Mouse (Mus musculus): ENCODE measurements around the gene Tfam. TPM values are rescaled to one million over a fixed set of nuclear protein-coding genes. Genes with fewer than 3 reads are reported as not detected.

Gene Tfam
- polyA plus RNA-seq, 1 experiment from 2014 or later: 114 TPM

- Histone ChIP-seq H3K4me3 (ENCODE audit: low read depth, low read length) (no peak overlapping the region), H3K27me3 (ENCODE audit: control insufficient read depth, insufficient read depth, low read length) (no peaks in the 10 kb centered on the region), H3K4me1 (ENCODE audit: control insufficient read depth, insufficient read depth, low read length) (no peaks in the 10 kb centered on the region), H3K27ac (replicated peaks; ENCODE audit: low read depth, low read length) (no peak overlapping the region), H3K9ac (ENCODE audit: low read length) (no peak overlapping the region), H3K36me3 (ENCODE audit: control insufficient read depth, insufficient read depth, low read length) (peaks cover 6% of the 10 kb centered on the region; the same call in 1 of the 2 replicates), H3K9me3 (ENCODE audit: control insufficient read depth, low read length) (no peaks in the 10 kb centered on the region; the same call in 1 of the 2 replicates), H3K4me2 (ENCODE audit: low read depth, severe bottlenecking) (no peak overlapping the region)
- ATAC-seq (ENCODE audit: insufficient number of reproducible peaks, low FRiP score, low TSS enrichment, low read depth) (peak; percentile 60; the same call in 1 of the 2 replicates), DNase-seq (ENCODE audit: low spot score) (peak; percentile 89)
- WGBS: 18% methylated on average over 8 of the region's 8 CpGs
Measured at GRCm38 (mm10) chr10:71218228-71218892, 19.7 kb downstream of the Tfam start.

GRCm38 (mm10) chr10:71215996-71216395, 22.1 kb downstream of the Tfam start:
- Histone ChIP-seq H3K9me3 (ENCODE audit: control insufficient read depth, low read length) (no peaks in the 10 kb centered on the region), H3K4me1 (ENCODE audit: control insufficient read depth, insufficient read depth, low read length) (no peaks in the 10 kb centered on the region), H3K27ac (replicated peaks; ENCODE audit: low read depth, low read length) (no peak overlapping the region), H3K36me3 (ENCODE audit: control insufficient read depth, insufficient read depth, low read length) (no peaks in the 10 kb centered on the region), H3K4me2 (ENCODE audit: low read depth, severe bottlenecking) (no peak overlapping the region), H3K9ac (ENCODE audit: low read length) (no peak overlapping the region), H3K27me3 (ENCODE audit: control insufficient read depth, insufficient read depth, low read length) (no peaks in the 10 kb centered on the region), H3K4me3 (ENCODE audit: low read depth, low read length) (no peak overlapping the region)
- WGBS: 82% methylated on average over 9 of the region's 9 CpGs
- no peak for ATAC-seq (ENCODE audit: insufficient number of reproducible peaks, low FRiP score, low TSS enrichment, low read depth)
- no peak for DNase-seq (ENCODE audit: low spot score)

GRCm38 (mm10) chr10:71201512-71201911, 36.6 kb downstream of the Tfam start:
- H3K27ac ChIP-seq (replicated peaks; ENCODE audit: low read depth, low read length): no peak overlapping the region
- no peaks in the 10 kb centered on the region for H3K27me3 ChIP-seq (ENCODE audit: control insufficient read depth, insufficient read depth, low read length)
- H3K9ac ChIP-seq (ENCODE audit: low read length): no peak overlapping the region
- H3K36me3 ChIP-seq (ENCODE audit: control insufficient read depth, insufficient read depth, low read length): no peaks in the 10 kb centered on the region
- no peaks in the 10 kb centered on the region for H3K9me3 ChIP-seq (ENCODE audit: control insufficient read depth, low read length)
- H3K4me3 ChIP-seq (ENCODE audit: low read depth, low read length): no peak overlapping the region
- WGBS: 98% methylated on average over 2 of the region's 2 CpGs
- no peak overlapping the region for H3K4me2 ChIP-seq (ENCODE audit: low read depth, severe bottlenecking)
- ATAC-seq (ENCODE audit: insufficient number of reproducible peaks, low FRiP score, low TSS enrichment, low read depth) (no peak), DNase-seq (ENCODE audit: low spot score) (no peak)
- H3K4me1 ChIP-seq (ENCODE audit: control insufficient read depth, insufficient read depth, low read length): no peaks in the 10 kb centered on the region

GRCm38 (mm10) chr10:71200964-71201363, 37.1 kb downstream of the Tfam start:
- Histone ChIP-seq H3K36me3 (ENCODE audit: control insufficient read depth, insufficient read depth, low read length) (no peaks in the 10 kb centered on the region), H3K4me2 (ENCODE audit: low read depth, severe bottlenecking) (no peak overlapping the region)
- 76% methylated on average over 5 of the region's 5 CpGs for WGBS

GRCm38 (mm10) chr10:71198676-71199075, 39.4 kb downstream of the Tfam start:
- Histone ChIP-seq H3K9me3 (ENCODE audit: control insufficient read depth, low read length) (no peaks in the 10 kb centered on the region), H3K9ac (ENCODE audit: low read length) (no peak overlapping the region), H3K4me3 (ENCODE audit: low read depth, low read length) (no peak overlapping the region), H3K4me1 (ENCODE audit: control insufficient read depth, insufficient read depth, low read length) (no peaks in the 10 kb centered on the region), H3K4me2 (ENCODE audit: low read depth, severe bottlenecking) (no peak overlapping the region), H3K27ac (replicated peaks; ENCODE audit: low read depth, low read length) (no peak overlapping the region), H3K27me3 (ENCODE audit: control insufficient read depth, insufficient read depth, low read length) (no peaks in the 10 kb centered on the region), H3K36me3 (ENCODE audit: control insufficient read depth, insufficient read depth, low read length) (no peaks in the 10 kb centered on the region)
- ATAC-seq (ENCODE audit: insufficient number of reproducible peaks, low FRiP score, low TSS enrichment, low read depth) (no peak), DNase-seq (ENCODE audit: low spot score) (no peak)
- WGBS: 89% methylated on average over 8 of the region's 8 CpGs

More at GRCm38 (mm10) chr10:71200964-71201363, 37.1 kb downstream of the Tfam start:
- Histone ChIP-seq H3K9me3 (ENCODE audit: control insufficient read depth, low read length) (no peaks in the 10 kb centered on the region), H3K4me3 (ENCODE audit: low read depth, low read length) (no peak overlapping the region), H3K27ac (replicated peaks; ENCODE audit: low read depth, low read length) (no peak overlapping the region), H3K27me3 (ENCODE audit: control insufficient read depth, insufficient read depth, low read length) (no peaks in the 10 kb centered on the region), H3K4me1 (ENCODE audit: control insufficient read depth, insufficient read depth, low read length) (no peaks in the 10 kb centered on the region), H3K9ac (ENCODE audit: low read length) (no peak overlapping the region)
- ATAC-seq (ENCODE audit: insufficient number of reproducible peaks, low FRiP score, low TSS enrichment, low read depth): no peak
- no peak for DNase-seq (ENCODE audit: low spot score)

GRCm38 (mm10) chr10:71197036-71197785, 40.9 kb downstream of the Tfam start:
- no peaks in the 10 kb centered on the region for H3K27me3 ChIP-seq (ENCODE audit: control insufficient read depth, insufficient read depth, low read length)
- H3K27ac ChIP-seq (replicated peaks; ENCODE audit: low read depth, low read length): no peak overlapping the region
- H3K9me3 ChIP-seq (ENCODE audit: control insufficient read depth, low read length): no peaks in the 10 kb centered on the region
- H3K4me1 ChIP-seq (ENCODE audit: control insufficient read depth, insufficient read depth, low read length): no peaks in the 10 kb centered on the region
- 71% methylated on average over 14 of the region's 14 CpGs for WGBS
- no peak for DNase-seq (ENCODE audit: low spot score)
- H3K4me3 ChIP-seq (ENCODE audit: low read depth, low read length): no peak overlapping the region
- H3K36me3 ChIP-seq (ENCODE audit: control insufficient read depth, insufficient read depth, low read length): no peaks in the 10 kb centered on the region
- no peak overlapping the region for H3K9ac ChIP-seq (ENCODE audit: low read length)
- no peak for ATAC-seq (ENCODE audit: insufficient number of reproducible peaks, low FRiP score, low TSS enrichment, low read depth)
- H3K4me2 ChIP-seq (ENCODE audit: low read depth, severe bottlenecking): no peak overlapping the region

GRCm38 (mm10) chr10:71195501-71195900, 42.6 kb downstream of the Tfam start:
- H3K36me3 ChIP-seq (ENCODE audit: control insufficient read depth, insufficient read depth, low read length): no peaks in the 10 kb centered on the region
- ATAC-seq (ENCODE audit: insufficient number of reproducible peaks, low FRiP score, low TSS enrichment, low read depth) (no peak), DNase-seq (ENCODE audit: low spot score) (no peak)
- no peaks in the 10 kb centered on the region for H3K9me3 ChIP-seq (ENCODE audit: control insufficient read depth, low read length)
- no peak overlapping the region for H3K4me3 ChIP-seq (ENCODE audit: low read depth, low read length)
- no peaks in the 10 kb centered on the region for H3K27me3 ChIP-seq (ENCODE audit: control insufficient read depth, insufficient read depth, low read length)
- no peak overlapping the region for H3K4me2 ChIP-seq (ENCODE audit: low read depth, severe bottlenecking)
- H3K4me1 ChIP-seq (ENCODE audit: control insufficient read depth, insufficient read depth, low read length): no peaks in the 10 kb centered on the region
- WGBS: 53% methylated on average over 9 of the region's 9 CpGs
- no peak overlapping the region for H3K9ac ChIP-seq (ENCODE audit: low read length)
- no peak overlapping the region for H3K27ac ChIP-seq (replicated peaks; ENCODE audit: low read depth, low read length)

GRCm38 (mm10) chr10:71194713-71195112, 43.4 kb downstream of the Tfam start:
- no peak for ATAC-seq (ENCODE audit: insufficient number of reproducible peaks, low FRiP score, low TSS enrichment, low read depth)
- H3K36me3 ChIP-seq (ENCODE audit: control insufficient read depth, insufficient read depth, low read length): no peaks in the 10 kb centered on the region
- H3K9me3 ChIP-seq (ENCODE audit: control insufficient read depth, low read length): no peaks in the 10 kb centered on the region
- no peak overlapping the region for H3K4me3 ChIP-seq (ENCODE audit: low read depth, low read length)
- H3K27me3 ChIP-seq (ENCODE audit: control insufficient read depth, insufficient read depth, low read length): no peaks in the 10 kb centered on the region
- no peaks in the 10 kb centered on the region for H3K4me1 ChIP-seq (ENCODE audit: control insufficient read depth, insufficient read depth, low read length)
- no peak for DNase-seq (ENCODE audit: low spot score)
- H3K4me2 ChIP-seq (ENCODE audit: low read depth, severe bottlenecking): no peak overlapping the region
- H3K9ac ChIP-seq (ENCODE audit: low read length): no peak overlapping the region
- H3K27ac ChIP-seq (replicated peaks; ENCODE audit: low read depth, low read length): no peak overlapping the region
- WGBS: 90% methylated on average over 7 of the region's 7 CpGs

Data from limb, embryonic 11.5 days (tissue).